Mouse (Mus musculus) effector memory CD4-positive, alpha-beta T cell, adult 5 months (primary cell): ENCODE results near the gene Prmt1. TPM values are rescaled to one million over a fixed set of nuclear protein-coding genes. Genes with fewer than 3 reads are reported as not detected.

Experiments used
- polyA plus RNA-seq: library from polyadenylated mRNA; unstranded; fragments of 100-300 nt; shearing (Covaris generic); gene quantifications from one replicate; pipeline ENCODE4 v1.2.1, GENCODE M21; 2017

The Prmt1 gene
- polyA plus RNA-seq, result 120 TPM

GRCm38 (mm10) chr7:44986192-44986878 lies at the start of gene Prmt1:
Gene Prmt1 (minus strand): TSS chr7:44986568.

DNA sequence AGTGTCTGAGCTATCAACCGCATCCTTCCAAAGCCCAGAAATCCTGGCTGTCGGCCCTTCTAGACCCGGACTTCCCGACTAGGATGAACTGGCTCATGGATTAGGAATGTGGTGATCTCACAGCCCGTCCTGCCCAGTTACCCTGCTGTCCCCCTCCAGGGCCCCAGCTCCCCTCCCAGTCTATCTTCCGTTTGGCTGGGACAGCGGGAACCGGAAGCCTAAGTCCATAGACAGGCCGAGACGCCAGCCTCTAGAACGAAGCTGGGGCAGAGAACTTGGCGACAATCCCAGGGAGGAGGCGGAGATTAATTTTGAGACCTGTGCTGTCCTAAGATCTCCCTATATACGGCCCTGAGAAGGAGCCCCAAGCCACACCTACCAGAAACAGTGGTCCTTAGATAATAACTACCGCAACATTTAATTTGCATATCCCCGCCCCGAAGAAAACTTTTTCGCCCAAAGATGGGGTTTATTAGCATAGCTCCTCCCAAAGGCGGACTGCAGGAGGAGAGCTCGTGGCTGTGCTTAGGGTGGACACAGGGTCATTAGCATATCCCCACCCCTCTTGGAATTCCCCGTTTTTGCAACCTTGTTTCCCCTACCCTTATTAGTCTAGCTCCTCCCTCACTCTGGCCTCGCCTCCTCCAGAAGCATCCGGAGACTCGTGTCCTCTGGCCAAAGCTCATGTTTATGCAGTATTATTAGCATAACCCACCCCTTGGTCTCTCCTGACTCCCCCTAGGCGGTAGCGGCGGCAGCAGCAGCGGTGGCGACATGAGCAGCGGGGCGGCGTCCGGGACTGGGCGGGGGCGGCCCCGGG lies 31.1 kb upstream of the Prmt1 start, which contains the start of gene Rras:
Rras (plus strand) TSS at position 720 of the 820 bp plus-strand sequence.

DNA sequence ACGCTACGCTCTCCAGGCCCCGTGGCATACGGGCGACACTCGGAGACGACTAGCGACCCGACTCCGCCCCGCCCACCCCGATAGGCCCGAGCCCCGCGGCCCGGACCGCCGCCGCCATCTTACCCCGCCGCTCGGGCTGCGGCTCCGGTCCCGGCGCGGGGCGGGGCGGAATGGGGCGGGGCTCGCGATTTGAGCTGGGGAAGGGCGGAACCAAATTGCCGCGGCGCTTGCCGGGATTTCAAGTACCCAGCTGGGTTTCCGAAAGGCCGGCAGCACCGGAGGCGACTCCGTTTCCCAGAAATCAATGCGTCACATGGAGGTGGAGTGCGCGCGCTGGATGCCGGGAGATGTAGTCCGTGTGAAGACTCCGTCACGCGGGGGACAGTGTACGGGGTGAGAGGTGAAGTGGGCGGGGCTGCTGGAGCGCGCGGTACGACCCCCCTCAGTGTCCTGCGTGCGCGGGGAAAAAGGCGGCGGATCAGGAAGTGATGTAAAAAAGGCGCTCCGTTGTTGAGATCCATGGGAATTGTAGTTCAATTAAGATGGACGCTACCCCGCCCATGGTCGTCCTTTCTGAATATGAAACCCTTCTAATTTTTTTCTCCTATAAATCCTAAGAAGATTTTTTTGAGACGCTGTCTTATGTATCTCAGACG lies 29.7 kb upstream of the Prmt1 start, which contains the start of gene Scaf1:
Scaf1 (minus strand) TSS at position 407 of the 656 bp plus-strand sequence.

GRCm38 (mm10) chr7:44998501-44998955 lies 12.2 kb upstream of the Prmt1 start, which contains the start of gene Bcl2l12:
Gene Bcl2l12 (minus strand): TSS chr7:44998712.

GRCm38 (mm10) chr7:44997231-44997939 lies 11.0 kb upstream of the Prmt1 start, which contains the start of gene Irf3:
Gene Irf3 (plus strand): TSS chr7:44997648.

DNA sequence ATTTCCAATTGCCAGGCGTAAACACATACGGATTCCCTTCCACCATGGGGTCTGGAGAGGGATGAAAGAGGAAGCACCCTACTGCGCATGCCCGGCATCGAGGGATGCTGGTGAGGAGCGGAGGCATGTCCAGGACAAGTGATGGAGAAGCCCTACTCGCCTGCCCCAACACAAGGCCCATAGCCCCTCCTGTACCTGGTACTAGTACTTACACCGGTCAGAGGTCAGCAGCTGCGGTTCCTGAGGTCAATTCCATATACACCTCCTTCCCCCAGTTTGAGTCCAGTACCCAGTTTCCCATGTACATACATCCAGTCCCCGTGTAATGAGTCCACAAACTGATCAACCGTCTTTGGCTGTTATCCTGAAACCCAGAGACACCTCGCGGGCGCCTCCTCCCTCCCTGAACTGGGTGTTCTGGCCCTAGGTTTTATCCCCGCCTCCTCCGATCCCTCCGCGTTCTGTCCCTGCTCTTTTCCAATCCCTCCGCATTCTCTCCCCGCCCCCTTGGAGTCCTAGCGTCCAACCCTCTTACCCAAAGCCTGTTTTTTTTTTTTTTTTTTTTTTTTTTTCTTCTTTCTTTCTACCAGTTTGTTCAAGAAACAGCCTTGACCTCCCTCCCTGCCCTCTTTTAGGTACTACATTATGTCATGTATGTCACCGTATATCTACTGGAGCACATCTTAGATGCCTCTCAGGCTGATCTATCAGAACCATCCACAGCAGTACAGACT lies 11.8 kb downstream of the Prmt1 start, which contains the start of gene Cpt1c:
Cpt1c (minus strand) TSS at position 469 of the 734 bp plus-strand sequence.

DNA sequence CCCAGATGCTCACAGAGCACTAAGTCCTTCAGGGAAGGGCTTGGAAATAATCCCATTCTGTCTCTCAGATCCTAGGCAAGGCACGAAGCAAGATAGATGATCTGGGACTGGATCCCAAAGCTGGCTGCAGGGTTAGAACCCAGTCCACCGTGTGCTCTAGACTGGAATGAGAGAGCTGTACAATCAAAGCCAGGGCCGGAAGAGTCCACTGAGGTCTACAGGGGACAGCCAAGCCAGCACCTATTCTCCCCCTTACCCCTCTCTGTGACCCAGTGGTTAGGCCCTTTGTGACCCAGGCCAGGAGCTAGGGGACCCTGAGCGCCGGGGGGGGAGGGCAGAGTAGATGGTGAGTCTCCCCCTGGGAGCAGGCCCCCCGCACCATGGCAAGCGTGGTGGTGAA lies 43.5 kb downstream of the Prmt1 start, which contains the start of gene Tsks:
Tsks (plus strand) TSS at position 301 of the 400 bp plus-strand sequence.

DNA sequence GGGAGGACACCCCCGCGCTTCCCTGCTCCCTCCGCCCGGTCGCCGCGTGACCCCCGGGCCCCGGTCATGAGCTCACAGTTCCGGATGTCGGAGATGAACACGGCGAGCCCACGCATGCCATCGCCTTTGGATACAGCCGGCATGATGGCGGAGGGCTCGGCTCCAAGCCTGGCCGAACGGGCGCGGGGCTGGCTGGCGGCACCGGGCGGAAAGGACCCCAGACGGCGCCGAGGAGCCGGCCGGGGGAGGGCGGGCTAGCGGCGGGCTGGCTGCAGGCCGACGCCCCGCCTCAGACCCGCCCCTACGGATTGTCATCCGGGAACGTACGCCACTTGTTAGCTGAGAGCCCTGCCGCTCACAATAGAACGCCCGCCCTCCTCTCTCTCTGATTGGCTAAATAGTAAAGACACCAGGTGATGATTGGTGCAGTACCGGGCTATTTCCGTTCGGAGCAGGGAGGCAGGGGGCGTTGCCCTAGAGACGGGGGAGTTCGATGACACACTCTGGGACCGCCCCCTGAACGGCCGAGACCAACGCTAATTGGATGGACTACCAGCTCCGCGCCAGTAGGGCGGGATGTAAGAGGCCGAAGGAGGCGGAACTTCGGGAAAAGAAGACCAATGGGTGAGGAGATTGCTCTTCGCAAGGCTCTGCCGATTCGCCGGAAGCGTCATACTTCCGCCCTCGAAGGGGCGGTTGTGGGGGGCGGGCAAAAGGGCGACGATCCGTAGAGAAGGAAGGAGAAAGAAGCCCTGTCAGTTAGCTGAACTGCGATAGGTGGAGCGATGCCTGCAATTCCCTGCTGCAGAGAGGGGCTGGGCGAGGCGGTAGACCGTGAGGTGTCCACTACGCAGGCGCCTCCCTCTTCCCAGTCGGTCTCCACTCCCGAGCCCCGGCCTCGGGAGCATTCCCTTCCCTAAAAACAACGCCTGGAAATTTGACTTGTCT lies 56.9 kb downstream of the Prmt1 start, which contains the start of gene Ap2a1:
Ap2a1 (minus strand) TSS at position 293 of the 948 bp plus-strand sequence.

Other genes with a start within 250 kb of the Prmt1 start
- 80.0 TPM for gene Vrk3, start 238.2 kb downstream of the Prmt1 start, polyA plus RNA-seq
- gene Zfp473, start 235.5 kb downstream of the Prmt1 start, polyA plus RNA-seq, result 0.51 TPM
- 32.1 TPM for gene Nup62, start 170.5 kb downstream of the Prmt1 start, polyA plus RNA-seq
- gene Il4i1, start 170.2 kb downstream of the Prmt1 start, polyA plus RNA-seq, result 0.36 TPM
- 0.29 TPM for gene Atf5, start 169.9 kb downstream of the Prmt1 start, polyA plus RNA-seq
- gene Akt1s1, start 137.6 kb downstream of the Prmt1 start, polyA plus RNA-seq, result 20.9 TPM
- gene Tbc1d17, start 137.5 kb downstream of the Prmt1 start, polyA plus RNA-seq, result 79.9 TPM
- gene Pnkp, start 129.4 kb downstream of the Prmt1 start, polyA plus RNA-seq, result 49.2 TPM
- gene Ptov1, start 116.8 kb downstream of the Prmt1 start, polyA plus RNA-seq, result 33.5 TPM
- gene Med25, start 93.9 kb downstream of the Prmt1 start, polyA plus RNA-seq, result 54.0 TPM
- 19.8 TPM for gene Fuz, start 90.5 kb downstream of the Prmt1 start, polyA plus RNA-seq
- gene Ap2a1, start 57.1 kb downstream of the Prmt1 start, polyA plus RNA-seq, result 48.2 TPM
- not detected for gene Tsks, start 43.4 kb downstream of the Prmt1 start, polyA plus RNA-seq
- gene Cpt1c, start 11.7 kb downstream of the Prmt1 start, polyA plus RNA-seq, result 0.44 TPM
- 121 TPM for gene Irf3, start 11.1 kb upstream of the Prmt1 start, polyA plus RNA-seq
- gene Bcl2l12, start 12.1 kb upstream of the Prmt1 start, polyA plus RNA-seq, result 11.6 TPM
- 24.6 TPM for gene Scaf1, start 29.8 kb upstream of the Prmt1 start, polyA plus RNA-seq
- gene Rras, start 31.4 kb upstream of the Prmt1 start, polyA plus RNA-seq, result 21.5 TPM
- gene Prr12, start 66.3 kb upstream of the Prmt1 start, polyA plus RNA-seq, result 2.0 TPM
- 85.4 TPM for gene Nosip, start 75.9 kb upstream of the Prmt1 start, polyA plus RNA-seq
- gene Prrg2, start 76.1 kb upstream of the Prmt1 start, polyA plus RNA-seq, result 1.2 TPM
- 4.0 TPM for gene Rcn3, start 105.7 kb upstream of the Prmt1 start, polyA plus RNA-seq
- 5.7 TPM for gene Fcgrt, start 117.3 kb upstream of the Prmt1 start, polyA plus RNA-seq
- 1,926 TPM for gene Rps11, start 137.9 kb upstream of the Prmt1 start, polyA plus RNA-seq
- gene Rpl13a, start 142.2 kb upstream of the Prmt1 start, polyA plus RNA-seq, result 3,339 TPM
- gene Gm45713, start 149.7 kb upstream of the Prmt1 start, polyA plus RNA-seq, result not detected
- 136 TPM for gene Flt3l, start 149.9 kb upstream of the Prmt1 start, polyA plus RNA-seq
- gene Pih1d1, start 167.7 kb upstream of the Prmt1 start, polyA plus RNA-seq, result 26.1 TPM
- gene Aldh16a1, start 168.0 kb upstream of the Prmt1 start, polyA plus RNA-seq, result 34.3 TPM
- gene Slc17a7, start 177.4 kb upstream of the Prmt1 start, polyA plus RNA-seq, result not detected
- gene Gfy, start 193.0 kb upstream of the Prmt1 start, polyA plus RNA-seq, result not detected
- gene Pth2, start 194.4 kb upstream of the Prmt1 start, polyA plus RNA-seq, result not detected
- not detected for gene Ccdc155, start 218.3 kb upstream of the Prmt1 start, polyA plus RNA-seq
- 32.1 TPM for gene Dkkl1, start 225.6 kb upstream of the Prmt1 start, polyA plus RNA-seq
- gene Tead2, start 229.2 kb upstream of the Prmt1 start, polyA plus RNA-seq, result 1.2 TPM